Mouse (Mus musculus): ENCODE data around the gene L2hgdh. TPM values are rescaled to one million over a fixed set of nuclear protein-coding genes. Genes with fewer than 3 reads are reported as not detected.
A peak's percentile ranks its signal among the peaks of the same experiment; 100 is the strongest.

L2hgdh gene
- polyA plus RNA-seq, 2 experiments = 7.5 to 9.3 TPM

GRCm38 (mm10) chr12:69758221-69759185 lies 33.8 kb upstream of the L2hgdh start:
- Histone ChIP-seq H3K9ac (replicated peaks) (peak overlapping the region; percentile 87), H3K4me2 (ENCODE audit: low read depth) (peak overlapping the region; percentile 77), H3K27ac (peak overlapping the region; percentile 99), H3K4me1 (replicated peaks; ENCODE audit: control insufficient read depth in 2 of 2, insufficient read depth in 2 of 2, low read length in 1 of 2) (peaks cover 51 to 52% of the 10 kb centered on the region in 2 experiments), H3K9me3 (ENCODE audit: control insufficient read depth, low read length) (no peaks in the 10 kb centered on the region), H3K36me3 (replicated peaks; ENCODE audit: control insufficient read depth, insufficient read depth, low read depth) (no peaks in the 10 kb centered on the region), H3K27me3 (ENCODE audit: control insufficient read depth, insufficient read depth, low read length) (no peaks in the 10 kb centered on the region), H3K4me3 (ENCODE audit: insufficient read depth in 1 of 2, low read depth in 2 of 2, low read length in 2 of 2) (peak overlapping the region; percentile 37 to 38)
- 3% methylated on average over 22 of the region's 22 CpGs for WGBS (ENCODE audit: insufficient replicate concordance)
- TF ChIP-seq CTCF (IDR thresholded peaks at IDR 0.05; ENCODE audit: low read depth) (no peak), EP300 (IDR thresholded peaks at IDR 0.05; ENCODE audit: low read depth) (0 out of 2 replicates have a peak, but pooled peaks have one; percentile 19)
- DNase-seq (ENCODE audit: low read depth in 3 of 3, low spot score in 3 of 3) (peak in 2 of 3 experiments; percentile 52 to 61), ATAC-seq (ENCODE audit: insufficient read depth) (peak; percentile 8; the same call in 1 of the 2 replicates)

GRCm38 (mm10) chr12:69757418-69758141 lies 32.9 kb upstream of the L2hgdh start:
- 2% methylated on average over 22 of the region's 22 CpGs for WGBS (ENCODE audit: insufficient replicate concordance)
- H3K9me3 ChIP-seq (ENCODE audit: control insufficient read depth, low read length) = no peaks in the 10 kb centered on the region
- no peaks in the 10 kb centered on the region for H3K27me3 ChIP-seq (ENCODE audit: control insufficient read depth, insufficient read depth, low read length)
- DNase-seq (ENCODE audit: low read depth in 3 of 3, low spot score in 3 of 3) = peak; percentile 98 to 99 (median 98)
- H3K4me3 ChIP-seq (ENCODE audit: insufficient read depth in 1 of 2, low read depth in 2 of 2, low read length in 2 of 2) = peak overlapping the region; percentile 22 to 41
- peaks cover 48 to 50% of the 10 kb centered on the region in 2 experiments for H3K4me1 ChIP-seq (replicated peaks; ENCODE audit: control insufficient read depth in 2 of 2, insufficient read depth in 2 of 2, low read length in 1 of 2)
- H3K9ac ChIP-seq (replicated peaks) = peak overlapping the region; percentile 87
- H3K27ac ChIP-seq = peak overlapping the region; percentile 99
- H3K36me3 ChIP-seq (replicated peaks; ENCODE audit: control insufficient read depth, insufficient read depth, low read depth) = no peaks in the 10 kb centered on the region
- TF ChIP-seq CTCF (IDR thresholded peaks at IDR 0.05; ENCODE audit: low read depth) (peak; percentile 98), EP300 (IDR thresholded peaks at IDR 0.05; ENCODE audit: low read depth) (peak; percentile 97)
- ATAC-seq (ENCODE audit: insufficient read depth) = peak; percentile 91
- peak overlapping the region; percentile 77 for H3K4me2 ChIP-seq (ENCODE audit: low read depth)

- Histone ChIP-seq H3K36me3 (replicated peaks; ENCODE audit: control insufficient read depth, insufficient read depth, low read depth) (no peaks in the 10 kb centered on the region), H3K9ac (replicated peaks) (peak overlapping the region; percentile 67; the same call in 1 of the 2 replicates), H3K4me2 (ENCODE audit: low read depth) (peak overlapping the region; percentile 77; the same call in 1 of the 2 replicates), H3K27ac (peak overlapping the region; percentile 99), H3K4me1 (replicated peaks; ENCODE audit: control insufficient read depth in 2 of 2, insufficient read depth in 2 of 2, low read length in 1 of 2) (peaks cover 45 to 46% of the 10 kb centered on the region in 2 experiments), H3K9me3 (ENCODE audit: control insufficient read depth, low read length) (no peaks in the 10 kb centered on the region), H3K4me3 (ENCODE audit: insufficient read depth in 1 of 2, low read depth in 2 of 2, low read length in 2 of 2) (no peak overlapping the region), H3K27me3 (ENCODE audit: control insufficient read depth, insufficient read depth, low read length) (no peaks in the 10 kb centered on the region)
- DNase-seq (ENCODE audit: low read depth in 3 of 3, low spot score in 3 of 3) (no peak), ATAC-seq (ENCODE audit: insufficient read depth) (no peak)
- WGBS (ENCODE audit: insufficient replicate concordance) = 71% methylated on average over 5 of the region's 5 CpGs
- TF ChIP-seq EP300 (IDR thresholded peaks at IDR 0.05; ENCODE audit: low read depth) (no peak), CTCF (IDR thresholded peaks at IDR 0.05; ENCODE audit: low read depth) (no peak)
Observed at GRCm38 (mm10) chr12:69756015-69756414, 31.3 kb upstream of the L2hgdh start.

- Histone ChIP-seq H3K4me1 (replicated peaks; ENCODE audit: control insufficient read depth in 2 of 2, insufficient read depth in 2 of 2, low read length in 1 of 2) (peaks cover 27 to 30% of the 10 kb centered on the region in 2 experiments), H3K4me2 (ENCODE audit: low read depth) (no peak overlapping the region), H3K9me3 (ENCODE audit: control insufficient read depth, low read length) (no peaks in the 10 kb centered on the region), H3K9ac (replicated peaks) (no peak overlapping the region), H3K27ac (no peak overlapping the region), H3K36me3 (replicated peaks; ENCODE audit: control insufficient read depth, insufficient read depth, low read depth) (no peaks in the 10 kb centered on the region), H3K27me3 (ENCODE audit: control insufficient read depth, insufficient read depth, low read length) (no peaks in the 10 kb centered on the region), H3K4me3 (ENCODE audit: insufficient read depth in 1 of 2, low read depth in 2 of 2, low read length in 2 of 2) (no peak overlapping the region)
- TF ChIP-seq EP300 (IDR thresholded peaks at IDR 0.05; ENCODE audit: low read depth) = no peak
- no peak for TF ChIP-seq CTCF (IDR thresholded peaks at IDR 0.05; ENCODE audit: low read depth)
- no peak for DNase-seq (ENCODE audit: low read depth in 3 of 3, low spot score in 3 of 3)
- ATAC-seq (ENCODE audit: insufficient read depth) = no peak
- WGBS (ENCODE audit: insufficient replicate concordance) = 71% methylated on average over 5 of the region's 5 CpGs
Observed at GRCm38 (mm10) chr12:69753936-69754335, 29.3 kb upstream of the L2hgdh start.

Data from liver, embryonic 14.5 days (tissue).